Mouse (Mus musculus) neural tube, embryonic 13.5 days (tissue): ENCODE results near the gene Pik3c2a. TPM values are rescaled to one million over a fixed set of nuclear protein-coding genes. Genes with fewer than 3 reads are reported as not detected.

ENCODE experiments used
- polyA plus RNA-seq: library from polyadenylated mRNA; unstranded; fragments of >200 nt; fragmentation: Nextera tagmentation; extraction: Ambion mirVana; gene quantifications from 2 replicates; pipeline ENCODE4 v1.2.1, GENCODE M21; 2015

The Pik3c2a gene
- polyA plus RNA-seq, 1 experiment from 2014 or later = 17.3 TPM

Other genes with a start within 250 kb of the Pik3c2a start
- 6.7 and 7.9 TPM in 2 replicates for gene Plekha7, start 135.1 kb downstream of the Pik3c2a start, polyA plus RNA-seq
- gene Rps13, start 109.3 kb downstream of the Pik3c2a start, polyA plus RNA-seq = 578 and 606 TPM in 2 replicates
- gene Nucb2, start 60.9 kb upstream of the Pik3c2a start, polyA plus RNA-seq = 20.2 and 22.2 TPM in 2 replicates